Mouse (Mus musculus) C2C12 (cell line): ENCODE results near the gene Chrne.

Experiments used
- CEBPB ChIP-seq: IDR thresholded peaks from one replicate; pipeline ENCODE4 v1.6.1; 2011; ENCODE audit warnings: low read depth, mild to moderate bottlenecking, control low read depth, moderate library complexity
- CTCF ChIP-seq: IDR thresholded peaks from one replicate; pipeline ENCODE4 v1.5.1; 2011; ENCODE audit not compliant: control insufficient read depth, insufficient read depth, insufficient read length
- FOSL1 ChIP-seq: IDR thresholded peaks from one replicate; pipeline ENCODE4 v1.8.0; 2011; ENCODE audit warnings: mild to moderate bottlenecking, low read length; ENCODE audit not compliant: poor library complexity, insufficient read depth, severe bottlenecking
- MAX ChIP-seq: IDR thresholded peaks from one replicate; pipeline ENCODE4 v1.6.1; 2011; ENCODE audit warnings: mild to moderate bottlenecking, control low read depth
- MYOD1 ChIP-seq: IDR thresholded peaks from one replicate; pipeline ENCODE4 v1.6.1; 2011; ENCODE audit warnings: low read depth; ENCODE audit not compliant: control insufficient read depth, insufficient read length
- MYOG ChIP-seq: IDR thresholded peaks from one replicate; pipeline ENCODE4 v1.6.1; 2011; ENCODE audit not compliant: control insufficient read depth, insufficient read length; ENCODE audit errors: extremely low read depth
- USF1 ChIP-seq: IDR thresholded peaks from one replicate; pipeline ENCODE4 v1.6.1; 2011; ENCODE audit warnings: low read depth, mild to moderate bottlenecking, control low read depth, moderate library complexity

GRCm38 (mm10) chr11:70660571-70660970, 41.6 kb upstream of the Chrne start:
- no peak for TF ChIP-seq MAX
- no peak for TF ChIP-seq CTCF
- TF ChIP-seq MYOD1: no peak
- TF ChIP-seq CEBPB: no peak
- TF ChIP-seq USF1: no peak
- TF ChIP-seq MYOG: no peak
- TF ChIP-seq FOSL1: no peak
